Mouse (Mus musculus) naive thymus-derived CD4-positive, alpha-beta T cell, adult 5 months (primary cell): Measurements from ENCODE around the gene Napa. TPM values are rescaled to one million over a fixed set of nuclear protein-coding genes. Genes with fewer than 3 reads are reported as not detected.

Experiments
- polyA plus RNA-seq: library from polyadenylated mRNA; unstranded; fragments of 100-300 nt; shearing (Covaris generic); gene quantifications from one replicate; pipeline ENCODE4 v1.2.1, GENCODE M21; 2017

The Napa gene
- polyA plus RNA-seq: 324 TPM

DNA sequence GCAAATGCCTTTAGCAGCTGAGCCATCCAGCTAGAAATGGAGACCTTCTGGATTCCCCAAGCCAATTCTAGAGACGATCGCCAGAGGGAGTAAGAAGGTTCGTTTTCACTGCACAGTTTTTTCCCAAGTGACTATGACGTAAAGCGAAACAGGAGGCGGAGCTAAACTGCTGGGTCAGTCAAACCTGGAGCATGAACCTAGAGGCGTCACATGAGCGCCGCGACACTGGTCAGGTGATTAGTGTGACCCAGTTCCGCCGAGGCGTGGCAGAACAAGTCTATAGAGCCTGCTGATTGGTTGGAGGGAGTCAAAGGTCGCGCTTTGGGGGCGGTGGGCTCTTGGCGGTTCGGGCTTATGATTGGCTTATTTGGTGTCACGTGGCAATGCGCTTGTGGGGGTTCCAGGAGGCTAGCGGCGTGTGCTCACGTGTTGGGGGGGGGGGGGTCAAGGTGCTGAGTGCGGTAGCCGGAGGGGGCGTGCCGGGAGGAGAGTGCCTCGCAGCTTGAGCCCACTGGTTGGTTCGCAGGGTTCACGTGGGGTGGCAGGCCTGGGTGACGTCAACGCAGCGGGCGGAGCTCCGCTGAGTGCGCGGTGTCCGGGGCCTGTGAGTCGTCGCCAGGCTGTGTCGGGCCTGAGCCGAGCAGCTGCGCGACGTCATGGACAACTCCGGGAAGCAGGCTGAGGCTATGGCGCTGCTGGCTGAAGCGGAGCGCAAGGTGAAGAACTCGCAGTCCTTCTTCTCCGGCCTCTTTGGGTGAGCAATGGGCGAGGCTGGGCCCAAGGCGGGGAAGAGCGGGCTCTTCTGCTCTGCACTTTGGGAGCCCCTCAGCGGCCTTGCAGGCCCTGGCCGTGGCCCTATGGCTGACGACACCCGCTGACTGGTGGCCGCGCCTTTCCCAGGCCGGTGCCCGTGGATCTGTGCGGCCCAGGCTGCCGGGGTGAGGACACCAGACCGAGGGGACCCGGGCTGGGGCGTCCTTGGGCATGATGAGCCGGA lies at the start of gene Napa:
Gene Napa (plus strand): TSS at position 438 of the 997 bp plus-strand sequence.

GRCm38 (mm10) chr7:16061219-16062098 lies 36.8 kb upstream of the Napa start, which contains the start of gene Zfp541:
Gene Zfp541 (plus strand): TSS chr7:16061814.

GRCm38 (mm10) chr7:16119569-16120261 lies 21.5 kb downstream of the Napa start, which contains the start of gene Kptn:
Gene Kptn (plus strand): TSS chr7:16119895.

DNA sequence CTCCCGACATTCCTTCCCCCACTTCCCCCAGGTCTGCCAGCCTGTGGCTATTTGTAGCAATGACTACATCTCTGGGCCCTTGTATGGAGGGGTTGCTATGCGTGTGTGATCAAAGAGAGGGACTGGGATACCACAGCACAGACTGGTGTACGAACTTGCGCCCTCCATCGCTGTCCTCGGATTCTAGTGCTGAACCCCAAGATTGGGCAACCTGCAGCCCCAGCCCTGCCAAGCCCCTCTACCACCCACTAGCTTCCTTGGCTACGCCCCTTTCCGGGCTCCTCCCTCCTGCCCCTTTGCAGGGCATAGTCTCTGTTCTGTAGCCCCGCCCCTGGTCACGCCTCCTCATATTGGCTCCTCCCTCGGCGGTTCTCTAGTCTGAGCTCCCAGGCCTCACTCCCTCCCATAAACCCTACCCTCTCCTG lies 31.2 kb downstream of the Napa start, which contains the start of gene Slc8a2:
Gene Slc8a2 (plus strand): TSS at position 406 of the 425 bp plus-strand sequence.

Other genes with a start within 250 kb of the Napa start
- not detected for gene Crx, start 218.5 kb upstream of the Napa start, polyA plus RNA-seq
- gene Crxos, start 215.8 kb upstream of the Napa start, polyA plus RNA-seq: not detected
- 472 TPM for gene Selenow, start 176.1 kb upstream of the Napa start, polyA plus RNA-seq
- 786 TPM for gene Nop53, start 152.4 kb upstream of the Napa start, polyA plus RNA-seq
- not detected for gene Ehd2, start 130.9 kb upstream of the Napa start, polyA plus RNA-seq
- gene Bicra, start 50.5 kb upstream of the Napa start, polyA plus RNA-seq: 6.9 TPM
- 0.07 TPM for gene Zfp541, start 36.6 kb upstream of the Napa start, polyA plus RNA-seq
- 22.8 TPM for gene Kptn, start 21.4 kb downstream of the Napa start, polyA plus RNA-seq
- not detected for gene Slc8a2, start 31.4 kb downstream of the Napa start, polyA plus RNA-seq
- 54.5 TPM for gene Meis3, start 76.6 kb downstream of the Napa start, polyA plus RNA-seq
- 19.0 TPM for gene Dhx34, start 123.6 kb downstream of the Napa start, polyA plus RNA-seq
- gene C5ar2, start 145.7 kb downstream of the Napa start, polyA plus RNA-seq: not detected
- not detected for gene C5ar1, start 161.1 kb downstream of the Napa start, polyA plus RNA-seq
- 7.2 TPM for gene Inafm1, start 175.2 kb downstream of the Napa start, polyA plus RNA-seq
- gene Ccdc9, start 188.3 kb downstream of the Napa start, polyA plus RNA-seq: 119 TPM
- 52.4 TPM for gene Bbc3, start 209.9 kb downstream of the Napa start, polyA plus RNA-seq